Mouse (Mus musculus) gastrocnemius, postnatal 10 days (tissue): ENCODE results near the gene Gm49601. TPM values are rescaled to one million over a fixed set of nuclear protein-coding genes. Genes with fewer than 3 reads are reported as not detected.

ENCODE experiments used
- DNase-seq: peaks from one replicate; pipeline ENCODE4 v3.0.0; 2021; ENCODE audit warnings: mixed read lengths
- total RNA-seq, 2 experiments: library from RNA; stranded (reverse); gene quantifications; 2 replicates each; pipeline ENCODE4 v1.2.3; 2021

Gene Gm49601
- total RNA-seq, 2 experiments from 2014 or later, result 1.6 to 3.6 TPM

- no peak for DNase-seq
Observed at GRCm38 (mm10) chr16:18582426-18583148, 43.6 kb downstream of the Gm49601 start.

- DNase-seq, result no peak
Observed at GRCm38 (mm10) chr16:18581623-18582205, 44.5 kb downstream of the Gm49601 start.

- DNase-seq, result no peak
Observed at GRCm38 (mm10) chr16:18581050-18581622, 45.1 kb downstream of the Gm49601 start.

- no peak for DNase-seq
Observed at GRCm38 (mm10) chr16:18580389-18580788, 45.8 kb downstream of the Gm49601 start.

- DNase-seq, result no peak
Observed at GRCm38 (mm10) chr16:18577599-18578160, 48.5 kb downstream of the Gm49601 start.

GRCm38 (mm10) chr16:18577071-18577470 is 49.2 kb downstream of the Gm49601 start:
- no peak for DNase-seq

- DNase-seq, result no peak
Observed at GRCm38 (mm10) chr16:18574196-18574595, 52.0 kb downstream of the Gm49601 start.

Other genes with a start within 250 kb of the Gm49601 start
- 10 to 100 TPM; 12.9 to 13.6 TPM for gene Txnrd2, start 200.0 kb downstream of the Gm49601 start, total RNA-seq
- gene Comt, start 199.6 kb downstream of the Gm49601 start, total RNA-seq, result 10 to 100 TPM; 44.1 to 47.3 TPM
- gene Gnb1l, start 127.7 kb downstream of the Gm49601 start, total RNA-seq, result 1 to 10 TPM; 4.3 to 4.6 TPM
- gene Rtl10, start 127.5 kb downstream of the Gm49601 start, total RNA-seq, result 1 to 10 TPM; 3.9 to 5.2 TPM
- 1 to 10 TPM; 2.3 to 5.5 TPM for gene Tbx1, start 35.8 kb downstream of the Gm49601 start, total RNA-seq
- not detected for gene Gp1bb, start 4.0 kb downstream of the Gm49601 start, total RNA-seq
- gene Sept5, start 3.5 kb upstream of the Gm49601 start, total RNA-seq, result 10 to 100 TPM in 1 of 2 experiments, 1 to 10 TPM in 1; 7.9 to 15.7 TPM
- 10 to 100 TPM; 42.8 to 43.1 TPM for gene Cldn5, start 150.4 kb upstream of the Gm49601 start, total RNA-seq
- gene Ufd1, start 185.4 kb upstream of the Gm49601 start, total RNA-seq, result 10 to 100 TPM; 49.2 to 52.9 TPM
- 1 to 10 TPM; 4.2 to 5.5 TPM for gene Cdc45, start 185.6 kb upstream of the Gm49601 start, total RNA-seq
- 10 to 100 TPM; 18.3 to 19.6 TPM for gene 2510002D24Rik, start 210.2 kb upstream of the Gm49601 start, total RNA-seq
- gene Gm28539, start 210.2 kb upstream of the Gm49601 start, total RNA-seq, result 1 to 10 TPM; 4.8 to 5.5 TPM